Mouse (Mus musculus) monocyte, adult 2 months (primary cell): ENCODE data around the gene Rdh16f1.
"Not testable (repeated sequence)": the region's sequence is repeated elsewhere in the genome, so short reads cannot be mapped to it uniquely, and the experiment has no call there.

Experiments used
- DNase-seq, 2 experiments: peaks; one replicate each; pipeline ENCODE4 v3.0.0; 2022; ENCODE audit warnings: low spot score in 2 of 2, low read depth in 1 of 2

Rdh16f1 gene

GRCm38 (mm10) chr10:127748847-127749612 is 10.6 kb upstream of the Rdh16f1 start:
- no peak for DNase-seq

GRCm38 (mm10) chr10:127750136-127750777 is 9.3 kb upstream of the Rdh16f1 start:
- no peak for DNase-seq

- DNase-seq = no peak
These were observed 8.0 kb upstream of the Rdh16f1 start, which contains the start of gene Gpr182 for GRCm38 (mm10) chr10:127751548-127751947. Gpr182 (minus strand) TSS chr10:127751732.

GRCm38 (mm10) chr10:127754566-127755166 is 4.9 kb upstream of the Rdh16f1 start:
- DNase-seq = no peak

- no peak for DNase-seq
These were observed 4.3 kb upstream of the Rdh16f1 start for GRCm38 (mm10) chr10:127755246-127755645.

GRCm38 (mm10) chr10:127755770-127756468 is 3.7 kb upstream of the Rdh16f1 start:
- DNase-seq = no peak

- DNase-seq = not testable (repeated sequence)
These were observed 3.3 kb downstream of the Rdh16f1 start for GRCm38 (mm10) chr10:127762926-127763325.

GRCm38 (mm10) chr10:127763914-127764680 is 4.5 kb downstream of the Rdh16f1 start:
- no peak for DNase-seq

- no peak for DNase-seq
These were observed 7.0 kb downstream of the Rdh16f1 start for GRCm38 (mm10) chr10:127766564-127766963.

- DNase-seq = no peak
These were observed 16.4 kb downstream of the Rdh16f1 start, which contains the start of gene Rdh9 for GRCm38 (mm10) chr10:127776011-127776410. Rdh9 (plus strand) TSS chr10:127776386.

GRCm38 (mm10) chr10:127782321-127782720 is 22.7 kb downstream of the Rdh16f1 start:
- not testable (repeated sequence) for DNase-seq

- DNase-seq = not testable (repeated sequence)
These were observed 25.8 kb downstream of the Rdh16f1 start for GRCm38 (mm10) chr10:127785411-127785810.

- DNase-seq = no peak
These were observed 39.7 kb downstream of the Rdh16f1 start for GRCm38 (mm10) chr10:127799295-127799694.

GRCm38 (mm10) chr10:127800891-127801290 is 41.3 kb downstream of the Rdh16f1 start, which contains the start of gene Rdh16:
Rdh16 (plus strand) TSS chr10:127801152.
- DNase-seq = no peak

GRCm38 (mm10) chr10:127801612-127802011 is 42.0 kb downstream of the Rdh16f1 start:
- DNase-seq = no peak

- DNase-seq = no peak
These were observed 42.6 kb downstream of the Rdh16f1 start for GRCm38 (mm10) chr10:127802236-127802635.

- no peak for DNase-seq
These were observed 44.8 kb downstream of the Rdh16f1 start for GRCm38 (mm10) chr10:127804416-127804815.

- no peak for DNase-seq
These were observed 56.3 kb downstream of the Rdh16f1 start for GRCm38 (mm10) chr10:127815888-127816287.

GRCm38 (mm10) chr10:127817268-127817910 is 57.8 kb downstream of the Rdh16f1 start:
- DNase-seq = not testable (repeated sequence)

GRCm38 (mm10) chr10:127821806-127822205 is 62.2 kb downstream of the Rdh16f1 start:
- not testable (repeated sequence) for DNase-seq
